Mouse (Mus musculus) heart, postnatal 14 days (tissue): Measurements from ENCODE around the gene Gpc6. TPM values are rescaled to one million over a fixed set of nuclear protein-coding genes. Genes with fewer than 3 reads are reported as not detected.

ENCODE experiments used
- DNase-seq, 2 experiments: peaks; one replicate each; pipeline ENCODE4 v3.0.0; 2021 to 2022
- intact Hi-C: fragments of 180-260 bp; cut with DNase I; formaldehyde crosslinking; loops from one replicate; pipeline ENCODE4 v1.15.1; 2025
- total RNA-seq, 2 experiments: library from RNA; stranded (reverse); gene quantifications; 2 replicates each; pipeline ENCODE4 v1.2.3; 2021

Gpc6 gene
- total RNA-seq, 2 experiments from 2014 or later = 21.1 to 22.5 TPM

- intact Hi-C loops = no loop called here
- no peak for DNase-seq
Observed at GRCm38 (mm10) chr14:117344505-117344904, 419.4 kb downstream of the Gpc6 start.

GRCm38 (mm10) chr14:117346372-117346885 lies 421.3 kb downstream of the Gpc6 start:
- DNase-seq = no peak
- intact Hi-C loops = no loop called here

GRCm38 (mm10) chr14:117351296-117351695 lies 426.2 kb downstream of the Gpc6 start:
- intact Hi-C loops = no loop called here

GRCm38 (mm10) chr14:117361155-117361964 lies 436.2 kb downstream of the Gpc6 start:
- no peak for DNase-seq
- intact Hi-C loops = no loop called here

More at GRCm38 (mm10) chr14:117351296-117351695, 426.2 kb downstream of the Gpc6 start:
- no peak for DNase-seq

- intact Hi-C loops = no loop called here
- no peak for DNase-seq
Observed at GRCm38 (mm10) chr14:117361965-117362309, 436.8 kb downstream of the Gpc6 start.

- intact Hi-C loops = no loop called here
Observed at GRCm38 (mm10) chr14:117369331-117369866, 444.3 kb downstream of the Gpc6 start.

GRCm38 (mm10) chr14:117376822-117377376 lies 451.8 kb downstream of the Gpc6 start:
- intact Hi-C loops = no loop called here
- DNase-seq = no peak

More at GRCm38 (mm10) chr14:117369331-117369866, 444.3 kb downstream of the Gpc6 start:
- no peak for DNase-seq

- intact Hi-C loops = no loop called here
- DNase-seq = no peak
Observed at GRCm38 (mm10) chr14:117379979-117380378, 454.9 kb downstream of the Gpc6 start.

- intact Hi-C loops = no loop called here
- no peak for DNase-seq
Observed at GRCm38 (mm10) chr14:117383188-117383587, 458.1 kb downstream of the Gpc6 start.

- intact Hi-C loops = no loop called here
- peak; percentile 9 to 12 for DNase-seq
Observed at GRCm38 (mm10) chr14:117384096-117384770, 459.1 kb downstream of the Gpc6 start.

- DNase-seq = no peak
- intact Hi-C loops = no loop called here
Observed at GRCm38 (mm10) chr14:117385731-117386270, 460.7 kb downstream of the Gpc6 start.

- intact Hi-C loops = no loop called here
Observed at GRCm38 (mm10) chr14:117390794-117391320, 465.7 kb downstream of the Gpc6 start.

GRCm38 (mm10) chr14:117391412-117391811 lies 466.3 kb downstream of the Gpc6 start:
- DNase-seq = no peak
- intact Hi-C loops = no loop called here

More at GRCm38 (mm10) chr14:117390794-117391320, 465.7 kb downstream of the Gpc6 start:
- DNase-seq = no peak

- intact Hi-C loops = no loop called here
- DNase-seq = no peak
Observed at GRCm38 (mm10) chr14:117397165-117397564, 472.1 kb downstream of the Gpc6 start.

GRCm38 (mm10) chr14:117407824-117408524 lies 482.9 kb downstream of the Gpc6 start:
- intact Hi-C loops = no loop called here
- no peak for DNase-seq

- intact Hi-C loops = no loop called here
- DNase-seq = no peak
Observed at GRCm38 (mm10) chr14:117408525-117408835, 483.4 kb downstream of the Gpc6 start.

GRCm38 (mm10) chr14:117409778-117410177 lies 484.7 kb downstream of the Gpc6 start:
- intact Hi-C loops = no loop called here
- DNase-seq = no peak

GRCm38 (mm10) chr14:117410511-117410910 lies 485.4 kb downstream of the Gpc6 start:
- no peak for DNase-seq
- intact Hi-C loops = no loop called here

- intact Hi-C loops = no loop called here
- no peak for DNase-seq
Observed at GRCm38 (mm10) chr14:117415045-117415444, 489.9 kb downstream of the Gpc6 start.
